Comparison of ENCODE assay signal across 8 mouse cellular contexts in genomic region chr3:65665977-65666766, GRCm38 (mm10). TPM values are rescaled to one million over a fixed set of nuclear protein-coding genes. Genes with fewer than 3 reads are reported as not detected.
DNase-seq lines count a peak whose midpoint lies in the region; ATAC-seq lines count a peak whose summit lies in the region.

Gene Lekr1, plus strand, starts transcription at chr3:65666228.

- peak within 1 kb of the TSS; percentile 67 for H3K9ac ChIP-seq in intestine, embryonic 14.5 days (ENCODE audit: low read length)

- no peaks in the 10 kb centered on the region for H3K9me3 ChIP-seq in intestine, embryonic 14.5 days (ENCODE audit: control insufficient read depth, low read length)

- H3K27ac ChIP-seq in intestine, embryonic 14.5 days (ENCODE audit: low read depth), result peak within 1 kb of the TSS; percentile 62

- DNase-seq in adrenal gland, adult (ENCODE audit: inconsistent age in 2 of 2, low spot score in 1 of 2), result peak; percentile 92 to 97
- peak; percentile 92 for DNase-seq in embryo, embryonic 10.5 days (ENCODE audit: low spot score)
- peak; percentile 85 for DNase-seq in gastrocnemius, postnatal 25 days
- DNase-seq in intestine, embryonic 14.5 days (ENCODE audit: low spot score), result peak; percentile 96
- peak; percentile 87 to 94 for DNase-seq in left cerebral cortex, postnatal 10 days (ENCODE audit: extremely low spot score in 1 of 2, low spot score in 2 of 2)
- peak; percentile 94 for DNase-seq in right cerebral cortex, postnatal 10 days (ENCODE audit: low spot score in 2 of 2)
- DNase-seq in urinary bladder, postnatal 14 days (ENCODE audit: low spot score), result peak; percentile 89

- H3K4me1 ChIP-seq in intestine, embryonic 14.5 days (replicated peaks; ENCODE audit: control insufficient read depth, insufficient read depth, low read length), result peaks cover 9% of the 10 kb centered on the region; the same call in 1 of the 2 replicates

- ATAC-seq in intestine, embryonic 14.5 days (replicated peaks; ENCODE audit: low FRiP score, low TSS enrichment, low read depth), result peak; percentile 95
- peak; percentile 91 for ATAC-seq in megakaryocyte progenitor cell, adult 5-6 weeks (replicated peaks; ENCODE audit: poor library complexity)

- no peaks in the 10 kb centered on the region for H3K36me3 ChIP-seq in intestine, embryonic 14.5 days (ENCODE audit: control insufficient read depth, insufficient read depth, low read length)

- intact Hi-C loops in left cerebral cortex, postnatal 10 days (cut with DNase I), result loop anchor here (10.0 kb wide), 1 partner anchor 259 kb away; no protein-coding TSS in a partner anchor

- H3K27me3 ChIP-seq in intestine, embryonic 14.5 days (replicated peaks; ENCODE audit: control insufficient read depth, insufficient read depth, low read length), result no peaks in the 10 kb centered on the region

- H3K4me2 ChIP-seq in intestine, embryonic 14.5 days (ENCODE audit: low read length), result peak within 1 kb of the TSS; percentile 86

- H3K4me3 ChIP-seq in intestine, embryonic 14.5 days (ENCODE audit: low read depth, low read length), result peak within 1 kb of the TSS; percentile 54

- WGBS in intestine, embryonic 14.5 days, result 1% methylated on average over 73 of the region's 73 CpGs

RNA-seq across cellular contexts. Expression of gene Lekr1, which starts in this region (rescaled TPM):
- under 1 TPM; 0.64 to 0.80 TPM for total RNA-seq in gastrocnemius, postnatal 25 days (2021)
- 7.9 and 8.6 TPM in 2 replicates for polyA plus RNA-seq in intestine, embryonic 14.5 days (2014; fragmentation: Nextera tagmentation; extraction: Ambion mirVana)
- total RNA-seq in left cerebral cortex, postnatal 10 days (2021), result 1 to 10 TPM; 6.5 to 8.9 TPM
- 3.4 and 4.7 TPM in 2 replicates for total RNA-seq in megakaryocyte progenitor cell, adult 5-6 weeks (2015)
- total RNA-seq in megakaryocyte progenitor cell, adult 5-6 weeks (2017), result 3.2 and 5.2 TPM in 2 replicates

Comparison
In these comparisons a context has a peak if more than half of its experiments do, and no peak if none do; other contexts are left out.
1. Peak in every context shown above with its lines: DNase-seq, ATAC-seq, H3K4me3 ChIP-seq and H3K27ac ChIP-seq.
2. Peak in DNase-seq in gastrocnemius, postnatal 25 days; RNA of the gene not detected or under 1 TPM.